Mouse (Mus musculus) small intestine, adult 2 months (tissue): ENCODE results near the gene Cry1.

Source experiments
- CTCF ChIP-seq: fragments of 200-500 bp; IDR thresholded peaks from 2 replicates; pipeline ENCODE4 v1.5.1; 2012; ENCODE audit warnings: low read depth, mild to moderate bottlenecking, control low read depth, inconsistent platforms, low read length, moderate library complexity, mixed read lengths; ENCODE audit not compliant: insufficient replicate concordance, insufficient read length; ENCODE audit errors: extremely low read depth
- POLR2A ChIP-seq: fragments of 200-500 bp; IDR thresholded peaks from 2 replicates; pipeline ENCODE4 v1.6.1; 2012; ENCODE audit warnings: low read depth, mild to moderate bottlenecking, control low read depth, inconsistent platforms, low read length, moderate library complexity

DNA sequence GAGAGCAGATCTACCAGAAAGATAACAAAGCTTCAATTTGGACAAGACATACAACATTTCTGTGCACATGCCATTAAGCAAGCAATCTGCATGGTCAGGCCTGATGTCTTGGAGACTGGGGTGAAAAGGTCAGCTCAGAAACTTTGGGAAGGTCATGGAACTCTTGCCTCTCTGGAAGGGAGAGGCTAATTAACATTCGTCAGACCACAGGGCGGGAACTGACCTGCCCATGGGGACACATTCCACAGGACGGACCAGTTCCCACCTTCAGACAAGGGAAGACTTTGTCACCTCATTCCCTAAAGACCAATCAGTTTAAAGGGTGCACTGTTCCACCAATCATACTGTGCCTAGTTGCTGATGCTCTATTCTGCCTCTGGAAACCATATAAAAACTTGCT, 25.3 kb upstream of the Cry1 start:
- TF ChIP-seq POLR2A (no peak), CTCF (no peak)
